Comparison of ENCODE assay signal across 28 mouse cellular contexts in the genomic region with DNA sequence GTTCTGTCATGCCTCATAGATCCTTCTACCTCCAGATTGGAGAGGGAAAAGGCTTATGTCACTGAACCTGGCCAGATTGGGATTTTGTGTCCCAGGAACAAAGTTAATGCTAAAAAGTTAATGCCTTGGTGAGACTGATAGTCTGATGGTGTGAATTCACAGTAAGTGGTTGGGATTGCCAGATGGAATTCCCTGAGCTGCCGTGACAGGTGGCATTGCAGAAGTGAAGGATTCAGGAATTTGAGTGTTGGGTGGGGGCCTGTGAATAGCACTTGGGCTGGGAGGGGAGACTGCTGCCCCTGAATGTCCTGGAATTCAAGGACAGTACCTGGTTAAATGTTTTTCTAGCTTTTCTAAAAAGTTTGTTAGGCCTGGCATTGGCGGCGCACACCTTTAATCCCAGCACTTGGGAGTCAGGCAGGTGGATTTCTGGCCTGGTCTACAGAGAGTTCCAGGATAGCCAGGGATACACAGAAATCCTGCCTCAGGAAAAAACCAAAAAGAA. TPM values are rescaled to one million over a fixed set of nuclear protein-coding genes. Genes with fewer than 3 reads are reported as not detected.
"Had no signal": no experiment of that assay in that cellular context is flagged by ENCODE, and none has a peak within 500 bp of the region (broad histone marks: within the 10 kb centered on the region; RNA-seq: fewer than 3 reads in every experiment).

No protein-coding gene starts in this region.

- H3K27ac ChIP-seq: limb, embryonic 12.5 days; midbrain, embryonic 12.5 days; midbrain, embryonic 15.5 days; neural tube, embryonic 12.5 days; neural tube, embryonic 15.5 days; stomach, embryonic 15.5 days had no signal

- H3K4me2 ChIP-seq: limb, embryonic 12.5 days; limb, embryonic 15.5 days; lung, embryonic 14.5 days; midbrain, embryonic 12.5 days; midbrain, embryonic 15.5 days; neural tube, embryonic 12.5 days; neural tube, embryonic 15.5 days; stomach, embryonic 15.5 days had no signal

- H3K9me3 ChIP-seq: limb, embryonic 12.5 days; limb, embryonic 15.5 days; megakaryocyte, embryonic 14.5 days; midbrain, embryonic 12.5 days; midbrain, embryonic 15.5 days; neural tube, embryonic 12.5 days; neural tube, embryonic 15.5 days; stomach, embryonic 15.5 days had no signal

- H3K4me3 ChIP-seq: limb, embryonic 12.5 days; limb, embryonic 15.5 days; megakaryocyte, embryonic 14.5 days; midbrain, embryonic 12.5 days; midbrain, embryonic 15.5 days; neural tube, embryonic 12.5 days; neural tube, embryonic 15.5 days; stomach, embryonic 15.5 days had no signal

- DNase-seq: kidney, adult 2 months; kidney, postnatal 10 days; kidney, postnatal 36 days; left cerebral cortex, postnatal 4 days; lung, embryonic 14.5 days; lung, postnatal 10 days; lung, postnatal 36 days; right cerebral cortex, adult 18-20 months; right cerebral cortex, postnatal 14 days; spleen, adult 18-20 months; thymus, postnatal 25 days had no signal

- ATAC-seq: intestine, postnatal 0 days; midbrain, embryonic 15.5 days had no signal

- H3K9ac ChIP-seq: limb, embryonic 12.5 days; limb, embryonic 15.5 days; lung, embryonic 14.5 days; midbrain, embryonic 12.5 days; midbrain, embryonic 15.5 days; neural tube, embryonic 12.5 days; neural tube, embryonic 15.5 days; stomach, embryonic 15.5 days had no signal

- H3K27me3 ChIP-seq: limb, embryonic 12.5 days; limb, embryonic 15.5 days; megakaryocyte, embryonic 14.5 days; midbrain, embryonic 12.5 days; midbrain, embryonic 15.5 days; neural tube, embryonic 12.5 days; neural tube, embryonic 15.5 days; stomach, embryonic 15.5 days had no signal

RNA-seq across cellular contexts. Expression of a gene that starts 17.7 kb away (rescaled TPM):
- polyA plus RNA-seq: intestine, embryonic 14.5 days; kidney, adult 2 months; kidney, embryonic 14.5 days; limb, embryonic 12.5 days; liver, embryonic 16.5 days; lung, embryonic 14.5 days; midbrain, embryonic 15.5 days; thymus, postnatal 0 days had no signal

RNA-seq across cellular contexts. Expression of a gene that starts 39.9 kb away (rescaled TPM):
- total RNA-seq: layer of hippocampus, adult 8-10 months; layer of hippocampus, postnatal 10 days; left cerebral cortex, adult 8-10 months; left cerebral cortex, postnatal 14 days; left cerebral cortex, postnatal 4 days had no signal
- polyA plus RNA-seq: kidney, embryonic 14.5 days; limb, embryonic 12.5 days; liver, embryonic 16.5 days; midbrain, embryonic 12.5 days; midbrain, embryonic 15.5 days; neural tube, embryonic 12.5 days; neural tube, embryonic 15.5 days had no signal
